Mouse (Mus musculus): Measurements from ENCODE around the gene Sec22c.
A peak's percentile ranks its signal among the peaks of the same experiment; 100 is the strongest.

Sec22c gene

GRCm38 (mm10) chr9:121704646-121705625 is at the start of gene Sec22c:
TSS of gene Sec22c (minus strand) at chr9:121705490.
- peak; percentile 78 for DNase-seq (ENCODE audit: low spot score)

DNA sequence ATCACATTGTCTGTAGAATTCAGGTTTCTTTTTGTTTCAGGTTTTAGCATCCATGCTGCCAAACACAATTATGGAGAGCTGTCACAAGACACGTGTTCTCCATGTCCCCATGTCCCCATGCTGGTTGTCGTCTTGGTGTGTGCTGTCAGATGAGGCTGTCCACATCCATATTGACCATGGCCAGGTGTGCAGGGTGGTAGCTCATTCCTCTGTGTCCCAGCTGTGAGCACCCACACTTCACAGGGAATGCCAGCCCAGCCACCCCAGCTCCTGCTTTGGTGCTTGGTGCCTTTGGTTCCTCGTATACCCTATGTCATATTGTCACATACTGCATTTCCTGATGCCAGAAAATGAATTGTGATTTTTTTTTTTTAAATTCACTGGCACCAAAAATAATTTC is 49.3 kb upstream of the Sec22c start:
- no peak for DNase-seq (ENCODE audit: low spot score)

GRCm38 (mm10) chr9:121752774-121753173 is 47.5 kb upstream of the Sec22c start:
- DNase-seq (ENCODE audit: low spot score) = no peak

GRCm38 (mm10) chr9:121744051-121744450 is 38.8 kb upstream of the Sec22c start:
- DNase-seq (ENCODE audit: low spot score) = no peak

GRCm38 (mm10) chr9:121741168-121741567 is 35.9 kb upstream of the Sec22c start:
- no peak for DNase-seq (ENCODE audit: low spot score)

DNA sequence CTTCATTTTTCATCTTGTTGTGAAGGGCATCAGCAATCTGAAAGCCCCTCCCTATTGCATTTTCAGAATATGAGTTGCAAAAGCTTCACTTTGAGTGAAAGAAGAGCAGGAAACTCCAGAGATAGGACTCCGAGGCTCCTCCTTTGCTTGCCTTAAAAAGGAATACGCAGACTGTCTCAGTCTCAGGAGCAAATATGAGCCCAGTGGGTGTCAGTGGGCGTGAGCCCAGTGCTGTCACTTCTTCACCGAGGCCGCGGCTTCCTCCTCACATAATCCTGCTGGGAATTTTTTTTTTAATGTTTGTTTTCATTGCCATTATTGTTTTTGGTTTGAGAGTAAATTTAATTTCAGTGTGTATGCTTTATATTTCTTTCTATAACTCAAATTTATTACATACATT is 35.2 kb upstream of the Sec22c start:
- DNase-seq (ENCODE audit: low spot score) = no peak

- peak; percentile 46 for DNase-seq (ENCODE audit: low spot score)
Observed at GRCm38 (mm10) chr9:121719347-121720331, 14.3 kb upstream of the Sec22c start.

DNA sequence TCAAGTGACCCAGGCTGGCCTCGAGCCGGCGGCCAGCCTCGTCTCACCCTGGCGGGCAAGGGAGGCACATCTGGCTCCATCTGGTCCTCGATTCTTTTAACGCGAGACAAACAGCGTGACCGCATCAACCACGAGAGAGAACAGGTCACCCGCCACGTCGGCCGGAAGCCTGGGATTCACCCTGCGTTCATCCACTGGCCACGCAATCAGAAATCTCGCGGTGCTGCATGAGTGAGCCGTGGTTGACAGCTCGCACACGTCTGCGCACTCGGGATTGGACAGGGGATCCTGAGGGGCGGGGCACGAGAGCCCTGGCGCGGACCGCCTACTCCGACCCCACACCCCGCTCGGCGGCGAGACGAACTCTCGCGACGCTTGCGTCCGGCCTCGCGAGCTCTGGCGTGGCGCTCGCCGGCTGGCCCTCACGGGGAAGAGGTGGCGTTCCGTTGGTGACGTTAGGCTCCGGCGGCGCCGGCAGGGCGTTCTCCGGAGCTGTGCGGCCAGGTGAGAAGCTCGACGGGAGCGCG is 13.6 kb upstream of the Sec22c start, which contains the start of gene Nktr:
Gene Nktr, plus strand, starts transcription at position 378 of the 527 bp plus-strand sequence.
- DNase-seq (ENCODE audit: low spot score) = peak; percentile 97

DNA sequence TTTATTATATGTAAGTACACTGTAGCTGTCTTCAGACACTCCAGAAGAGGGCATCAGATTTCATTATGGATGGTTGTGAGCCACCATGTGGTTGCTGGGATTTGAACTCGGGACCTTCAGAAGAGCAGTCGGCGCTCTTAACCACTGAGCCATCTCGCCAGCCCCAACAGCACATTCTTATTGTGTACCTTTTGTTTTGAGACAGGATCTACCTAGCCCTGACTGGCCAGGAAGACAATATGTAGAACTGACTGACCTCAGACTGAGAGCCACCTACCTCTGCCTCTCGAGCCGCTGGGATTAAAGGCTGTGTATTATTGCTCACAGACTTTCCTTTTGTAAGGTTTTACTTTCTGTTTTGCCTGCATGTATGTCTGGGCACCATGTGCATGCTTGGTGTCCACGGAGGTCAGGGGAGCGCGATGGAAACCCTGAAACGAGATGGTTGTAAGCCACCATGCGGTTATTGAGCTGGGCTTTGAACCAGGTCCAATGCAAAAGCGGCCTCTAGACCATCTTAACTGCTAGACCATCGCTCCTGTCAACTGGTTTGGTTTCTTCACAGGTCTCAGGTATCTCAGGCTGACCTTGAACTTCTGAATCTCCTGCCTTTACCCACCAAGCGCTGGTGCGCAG is 12.9 kb upstream of the Sec22c start:
- DNase-seq (ENCODE audit: low spot score) = peak; percentile 43

- no peak for DNase-seq (ENCODE audit: low spot score)
Observed at GRCm38 (mm10) chr9:121717048-121717447, 11.8 kb upstream of the Sec22c start.

DNA sequence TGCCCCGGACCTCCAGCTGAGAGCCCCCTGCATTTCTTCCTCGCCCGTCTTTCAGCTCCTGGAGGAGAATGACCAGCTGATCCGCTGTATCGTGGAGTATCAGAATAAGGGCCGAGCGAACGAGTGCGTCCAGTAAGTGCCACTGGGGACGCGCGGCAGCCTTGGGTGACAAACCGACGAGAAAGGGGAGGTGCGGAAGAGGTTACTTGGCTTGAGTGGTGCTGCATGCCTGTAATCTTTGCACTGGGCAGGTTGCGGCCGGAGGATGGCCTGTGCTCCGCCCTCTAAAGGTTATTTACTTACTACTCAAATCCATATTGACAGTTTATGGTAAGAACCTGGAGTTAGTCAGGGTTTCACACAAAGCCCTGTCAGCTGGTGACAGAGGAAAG is 5.3 kb upstream of the Sec22c start:
- DNase-seq (ENCODE audit: low spot score) = no peak

DNA sequence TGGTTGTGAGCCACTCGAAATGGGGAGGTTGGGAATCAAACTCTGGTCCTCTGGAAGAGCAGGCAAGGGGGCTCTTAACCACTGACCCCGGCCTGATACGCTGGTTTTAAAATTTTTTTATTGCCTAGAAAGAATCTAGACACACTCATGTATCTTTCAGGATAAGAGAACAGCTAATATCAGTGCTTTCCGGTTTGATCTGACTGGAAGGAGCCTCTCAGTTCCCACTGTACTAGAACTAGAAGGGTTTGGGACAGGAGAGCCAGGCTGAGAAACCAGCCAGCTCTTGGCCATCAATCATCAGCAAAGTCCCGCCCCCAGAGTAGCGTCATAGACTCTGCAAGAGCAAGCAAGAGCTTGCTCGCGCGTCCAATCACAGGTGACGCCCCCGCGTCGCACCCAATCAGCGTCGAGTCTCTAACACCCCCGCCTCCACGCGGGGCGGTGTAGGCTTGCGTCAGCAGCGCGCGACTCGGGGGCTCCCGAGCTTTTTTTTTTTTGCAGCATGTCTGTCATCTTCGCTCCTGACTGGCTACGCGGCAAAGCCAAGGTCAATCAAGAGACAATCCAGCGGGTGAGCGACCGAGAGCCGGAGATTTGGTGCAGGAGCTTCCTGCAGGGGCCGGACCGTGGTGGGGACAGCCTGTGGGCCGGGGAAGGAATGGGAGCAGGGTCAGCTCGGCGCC is 4.8 kb upstream of the Sec22c start, which contains the start of gene Ss18l2:
Gene Ss18l2, plus strand, starts transcription at position 432 of the 686 bp plus-strand sequence.
- DNase-seq (ENCODE audit: low spot score) = peak; percentile 96

- DNase-seq (ENCODE audit: low spot score) = no peak
Observed at GRCm38 (mm10) chr9:121708506-121709486, 3.5 kb upstream of the Sec22c start.

DNA sequence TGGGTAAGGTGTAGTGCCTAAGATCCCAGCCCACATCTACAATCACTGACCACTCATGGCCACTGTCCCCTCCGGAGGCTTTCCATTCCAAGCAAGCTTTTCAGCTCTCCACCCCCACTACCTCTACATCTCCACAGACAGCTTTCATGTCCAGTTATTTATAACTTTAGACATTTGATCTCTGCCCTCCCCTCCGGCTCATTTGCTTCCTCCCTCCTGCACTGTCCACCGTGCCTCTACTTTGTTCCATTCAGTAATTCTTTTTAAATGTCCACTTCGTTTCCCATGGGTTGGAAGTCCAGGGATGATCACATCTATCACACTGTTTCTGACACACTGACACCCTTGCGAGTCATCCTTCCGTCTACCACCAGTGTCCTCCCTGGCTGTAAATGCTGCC is 2.5 kb upstream of the Sec22c start:
- DNase-seq (ENCODE audit: low spot score) = no peak

GRCm38 (mm10) chr9:121706029-121706675 is 862 bp upstream of the Sec22c start:
- no peak for DNase-seq (ENCODE audit: low spot score)

DNA sequence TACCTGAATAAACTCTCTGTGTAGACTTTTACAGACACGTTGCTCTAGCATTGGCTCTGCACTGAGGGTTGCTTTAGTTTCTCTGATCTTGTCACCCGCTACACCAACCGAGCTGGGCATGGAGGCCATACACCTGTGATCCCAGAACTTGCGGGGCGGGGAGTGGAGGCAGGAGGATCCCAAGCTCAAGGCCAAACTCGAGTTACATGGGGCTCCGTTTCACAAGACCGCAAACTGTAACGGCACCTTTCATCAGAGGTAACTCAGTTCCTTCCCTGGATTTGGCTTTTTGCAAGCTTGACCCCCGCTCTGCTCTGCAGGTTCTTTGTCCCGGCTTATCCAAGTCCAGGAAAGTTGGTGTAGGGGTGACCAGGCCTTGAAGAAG is 1.0 kb downstream of the Sec22c start:
- DNase-seq (ENCODE audit: low spot score) = no peak

DNA sequence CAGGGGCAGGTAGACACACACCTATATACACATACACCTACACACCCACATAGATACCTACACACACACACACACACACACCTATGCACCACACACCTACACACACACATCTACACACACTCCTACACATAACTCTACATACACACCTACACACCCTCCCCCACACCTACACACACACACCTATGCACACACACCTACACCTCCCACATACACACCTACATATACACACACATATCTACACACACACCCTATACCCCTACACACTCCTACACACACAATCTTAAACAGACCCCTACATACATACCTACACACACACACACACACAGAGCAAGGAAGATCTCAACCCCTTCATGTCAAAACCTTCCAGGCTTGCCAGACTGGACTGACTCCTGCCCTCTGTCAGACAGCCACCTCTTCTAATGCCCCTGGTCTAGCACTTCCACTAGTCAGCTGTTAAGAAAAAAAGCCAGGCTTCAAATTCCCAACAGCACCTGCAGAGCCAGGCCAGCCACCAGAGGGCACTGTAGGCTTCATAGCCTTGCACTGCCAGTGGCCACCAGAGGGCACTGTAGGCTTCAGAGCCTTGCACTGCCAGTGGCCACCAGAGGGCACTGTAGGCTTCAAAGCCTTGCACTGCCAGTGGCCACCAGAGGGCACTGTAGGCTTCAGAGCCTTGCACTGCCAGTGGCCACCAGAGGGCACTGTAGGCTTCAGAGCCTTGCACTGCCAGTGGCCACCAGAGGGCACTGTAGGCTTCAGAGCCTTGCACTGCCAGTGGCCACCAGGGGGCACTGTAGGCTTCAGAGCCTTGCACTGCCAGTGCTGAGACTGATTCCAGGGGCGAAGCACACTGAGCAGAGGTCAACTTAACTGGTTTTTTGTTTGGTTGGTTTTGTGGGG is 7.9 kb downstream of the Sec22c start:
- peak; percentile 82 for DNase-seq (ENCODE audit: low spot score)

- no peak for DNase-seq (ENCODE audit: low spot score)
Observed at GRCm38 (mm10) chr9:121696626-121697025, 8.7 kb downstream of the Sec22c start.

Measured in T-cell, adult 2 months (primary cell).